Mouse (Mus musculus): ENCODE measurements at regions not wholly inside any gene's neighbourhood (a gene's known extent, or its start where the extent isn't known, plus 50 kb on each side); places are given as distances from the start of the nearest gene placed in this dataset.
"Not testable (repeated sequence)": the region's sequence is repeated elsewhere in the genome, so short reads cannot be mapped to it uniquely, and the experiment has no call there.

- not testable (repeated sequence) for TF ChIP-seq CTCF (IDR thresholded peaks at IDR 0.05; ENCODE audit: low read depth, low read length); POLR2A (IDR thresholded peaks at IDR 0.05; ENCODE audit: borderline replicate concordance, low read depth, low read length)
Measured at GRCm38 (mm10) chr4:3342165-3342564, 157.0 kb upstream of the Vmn1r3 start.

Data from bone marrow macrophage, adult 2 months (primary cell).